Mouse (Mus musculus): ENCODE measurements around the gene Rrp9. TPM values are rescaled to one million over a fixed set of nuclear protein-coding genes. Genes with fewer than 3 reads are reported as not detected.

The Rrp9 gene
- polyA plus RNA-seq, 1 experiment from 2014 or later: 56.2 TPM

DNA sequence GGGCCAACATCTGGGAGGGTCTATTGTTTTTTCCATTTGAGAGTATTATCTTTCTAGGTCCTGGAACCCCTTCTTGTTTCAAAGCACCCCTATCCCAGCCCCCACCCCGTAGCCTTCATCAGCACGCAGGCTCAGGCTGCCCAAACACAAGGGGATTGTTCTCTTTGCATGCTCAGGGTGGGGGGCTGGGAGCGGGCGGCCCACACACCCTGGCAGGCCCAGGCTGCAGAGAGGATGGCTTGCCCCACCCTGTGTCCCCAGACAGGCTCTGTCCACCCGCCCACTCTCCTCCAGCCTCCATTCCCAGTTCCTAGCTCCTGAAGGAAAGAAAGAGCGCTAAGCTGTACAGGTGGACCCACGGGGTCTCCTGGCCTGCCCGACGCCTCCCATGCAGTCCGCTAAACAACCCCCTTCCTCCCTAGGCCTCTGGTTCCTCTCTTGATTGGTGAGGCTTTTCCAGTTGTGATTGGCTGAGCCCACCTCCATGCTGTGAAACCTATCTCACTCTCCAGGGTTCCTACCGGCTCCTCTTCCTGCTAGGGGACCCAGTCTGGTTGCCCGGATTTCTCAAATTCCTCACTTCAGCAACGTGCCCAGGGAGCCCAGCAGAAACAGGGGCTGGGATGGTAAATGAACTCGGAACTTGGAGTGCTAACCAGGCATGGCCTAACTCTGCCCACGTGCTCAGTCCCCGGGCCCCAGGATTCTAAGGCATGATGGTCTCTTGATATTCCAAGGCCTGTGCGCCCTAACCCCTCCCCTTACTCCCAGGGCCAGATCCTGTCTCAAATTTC is 20.7 kb upstream of the Rrp9 start:
- H3K27me3 ChIP-seq (ENCODE audit: insufficient read depth, low read length): no peaks in the 10 kb centered on the region
- H3K4me2 ChIP-seq (replicated peaks; ENCODE audit: low read depth, low read length): peak overlapping the region; percentile 94
- peak; percentile 4; the same call in 1 of the 2 replicates for ATAC-seq (ENCODE audit: low FRiP score, low TSS enrichment)
- peaks cover 82% of the 10 kb centered on the region for H3K4me1 ChIP-seq (ENCODE audit: insufficient read depth, low read length)
- peak overlapping the region; percentile 81 for H3K4me3 ChIP-seq (ENCODE audit: low read length)
- H3K9me3 ChIP-seq (ENCODE audit: low read length): no peaks in the 10 kb centered on the region
- peak overlapping the region; percentile 80 for H3K9ac ChIP-seq (replicated peaks; ENCODE audit: low read length)
- peaks cover 3% of the 10 kb centered on the region; the same call in 1 of the 2 replicates for H3K36me3 ChIP-seq (ENCODE audit: insufficient read depth, low read length)
- peak overlapping the region; percentile 89 for H3K27ac ChIP-seq (ENCODE audit: low read length)
- 3% methylated on average over 17 of the region's 17 CpGs for WGBS

DNA sequence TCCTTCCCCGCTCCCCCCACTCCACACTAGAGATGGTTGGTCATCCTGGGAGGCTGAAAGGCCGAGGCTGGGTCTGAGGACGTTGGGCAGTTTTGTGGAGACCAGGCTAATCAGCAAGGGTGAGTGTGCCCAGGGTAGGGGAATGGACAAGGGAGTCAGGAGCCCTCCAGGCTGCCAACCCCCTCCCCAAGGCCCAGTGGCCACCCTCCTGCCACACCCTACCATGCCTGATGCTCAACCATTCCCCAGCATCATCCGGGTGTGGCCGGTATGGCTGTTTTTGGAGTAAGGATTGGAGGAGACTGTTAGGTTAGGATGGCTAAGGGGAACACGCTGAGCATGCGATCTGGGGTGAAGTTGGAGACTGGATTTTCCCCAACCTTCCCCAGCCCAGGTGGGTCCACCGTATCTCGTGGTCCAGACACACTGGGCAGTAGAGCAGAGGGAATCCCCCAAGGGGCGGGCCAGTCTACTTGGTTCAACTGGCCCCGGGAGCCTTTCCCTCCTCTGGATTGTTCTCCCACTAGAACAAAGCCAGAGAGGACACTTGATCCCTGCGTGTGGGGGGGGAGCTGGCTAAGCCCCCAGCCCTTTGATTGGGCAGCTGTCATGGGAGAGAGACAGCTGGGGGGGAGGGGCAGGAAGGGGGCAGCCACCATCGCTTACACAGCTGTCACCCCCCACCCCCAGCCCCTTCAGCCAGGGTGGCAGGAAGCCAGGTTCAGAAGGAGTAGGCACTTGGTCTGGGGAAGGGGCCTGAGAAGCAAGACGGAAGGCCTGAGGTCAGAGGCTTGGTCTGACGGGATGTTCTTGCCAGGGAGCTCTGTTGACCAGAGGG is 19.2 kb upstream of the Rrp9 start:
- ATAC-seq (ENCODE audit: low FRiP score, low TSS enrichment): peak; percentile 4; the same call in 1 of the 2 replicates
- H3K9me3 ChIP-seq (ENCODE audit: low read length): no peaks in the 10 kb centered on the region
- 29% methylated on average over 15 of the region's 15 CpGs for WGBS
- peak overlapping the region; percentile 89 for H3K27ac ChIP-seq (ENCODE audit: low read length)
- peak overlapping the region; percentile 81 for H3K4me3 ChIP-seq (ENCODE audit: low read length)
- peak overlapping the region; percentile 94 for H3K4me2 ChIP-seq (replicated peaks; ENCODE audit: low read depth, low read length)
- H3K27me3 ChIP-seq (ENCODE audit: insufficient read depth, low read length): no peaks in the 10 kb centered on the region
- peak overlapping the region; percentile 80 for H3K9ac ChIP-seq (replicated peaks; ENCODE audit: low read length)
- H3K36me3 ChIP-seq (ENCODE audit: insufficient read depth, low read length): peaks cover 8% of the 10 kb centered on the region
- H3K4me1 ChIP-seq (ENCODE audit: insufficient read depth, low read length): peaks cover 77% of the 10 kb centered on the region

DNA sequence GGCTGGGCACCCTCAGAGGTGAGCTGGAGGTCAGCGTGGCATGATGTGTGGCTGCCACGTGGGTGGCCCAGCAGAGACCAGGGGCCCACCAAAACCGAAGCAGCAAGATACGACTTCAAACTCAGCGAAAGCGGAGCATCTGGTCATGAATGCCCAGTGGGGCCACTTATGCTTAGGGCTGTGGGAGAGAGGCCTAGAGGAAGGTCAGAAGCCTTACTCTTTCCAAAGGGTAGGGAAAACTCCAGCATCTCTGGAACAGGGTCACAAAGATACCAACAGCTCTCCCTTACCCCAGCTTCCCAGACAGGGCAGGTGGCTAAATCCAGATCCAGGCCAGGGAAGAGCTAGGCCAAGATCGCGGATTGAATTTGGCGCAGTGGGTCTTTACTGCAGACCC is 18.6 kb upstream of the Rrp9 start:
- peak overlapping the region; percentile 89; the same call in 1 of the 2 replicates for H3K27ac ChIP-seq (ENCODE audit: low read length)
- H3K4me1 ChIP-seq (ENCODE audit: insufficient read depth, low read length): peaks cover 70% of the 10 kb centered on the region
- H3K9me3 ChIP-seq (ENCODE audit: low read length): no peaks in the 10 kb centered on the region
- no peaks in the 10 kb centered on the region for H3K27me3 ChIP-seq (ENCODE audit: insufficient read depth, low read length)
- WGBS: 43% methylated on average over 9 of the region's 9 CpGs
- peaks cover 10% of the 10 kb centered on the region for H3K36me3 ChIP-seq (ENCODE audit: insufficient read depth, low read length)
- no peak for ATAC-seq (ENCODE audit: low FRiP score, low TSS enrichment)
- peak overlapping the region; percentile 80; the same call in 1 of the 2 replicates for H3K9ac ChIP-seq (replicated peaks; ENCODE audit: low read length)
- H3K4me3 ChIP-seq (ENCODE audit: low read length): no peak overlapping the region
- peak overlapping the region; percentile 94 for H3K4me2 ChIP-seq (replicated peaks; ENCODE audit: low read depth, low read length)

DNA sequence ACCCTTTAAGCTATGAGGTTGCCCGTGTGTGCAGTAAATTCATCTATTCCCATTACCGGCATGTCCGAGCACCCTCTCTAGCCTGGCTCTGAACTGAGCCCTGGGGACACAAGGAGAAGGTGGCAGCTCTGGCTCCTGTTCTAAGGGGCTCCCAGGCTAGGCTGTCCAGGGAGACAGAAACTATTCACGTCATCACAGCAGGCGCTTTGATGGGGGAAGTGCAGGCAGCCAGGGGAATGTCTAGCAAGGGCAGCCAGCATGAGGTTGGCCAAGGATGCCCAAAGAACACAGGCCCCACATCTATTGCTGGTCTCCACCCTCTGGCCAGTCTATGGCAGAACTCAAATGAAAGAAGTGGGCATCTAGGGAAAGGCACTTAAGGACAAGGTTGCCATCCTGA is 17.8 kb upstream of the Rrp9 start:
- whole genome bisulfite sequencing: 63% methylated on average over 5 of the region's 5 CpGs
- Histone ChIP-seq H3K9ac (replicated peaks; ENCODE audit: low read length) (no peak overlapping the region), H3K4me1 (ENCODE audit: insufficient read depth, low read length) (peaks cover 63% of the 10 kb centered on the region)

DNA sequence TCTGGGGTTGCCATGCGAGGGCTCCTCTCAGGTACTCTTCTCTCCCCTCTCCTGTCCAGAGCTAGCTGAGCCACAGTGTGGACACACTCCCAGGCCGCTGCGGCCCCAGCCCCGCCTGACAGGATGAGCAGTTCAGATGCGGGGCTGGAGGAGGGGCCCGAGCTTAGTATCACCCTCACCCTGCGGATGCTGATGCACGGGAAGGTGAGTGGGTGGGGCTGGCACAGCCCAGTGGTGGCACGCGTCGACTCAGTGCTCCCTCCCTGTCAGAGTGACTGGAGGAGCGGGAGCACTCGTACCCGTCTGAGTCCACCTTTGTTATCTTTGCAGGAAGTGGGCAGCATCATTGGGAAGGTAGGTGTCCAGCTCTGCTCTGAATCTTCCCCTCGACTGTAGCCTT is 15.8 kb upstream of the Rrp9 start:
- H3K27ac ChIP-seq (ENCODE audit: low read length): 0 out of 2 replicates have a peak overlapping the region, but pooled peaks have one; percentile 1
- no peaks in the 10 kb centered on the region for H3K9me3 ChIP-seq (ENCODE audit: low read length)
- WGBS: 46% methylated on average over 15 of the region's 15 CpGs
- H3K27me3 ChIP-seq (ENCODE audit: insufficient read depth, low read length): 0 out of 2 replicates have a peak, but pooled peaks cover 3% of the 10 kb centered on the region
- peaks cover 24% of the 10 kb centered on the region for H3K36me3 ChIP-seq (ENCODE audit: insufficient read depth, low read length)
- H3K4me1 ChIP-seq (ENCODE audit: insufficient read depth, low read length): peaks cover 60% of the 10 kb centered on the region
- no peak overlapping the region for H3K4me2 ChIP-seq (replicated peaks; ENCODE audit: low read depth, low read length)
- H3K4me3 ChIP-seq (ENCODE audit: low read length): no peak overlapping the region
- H3K9ac ChIP-seq (replicated peaks; ENCODE audit: low read length): no peak overlapping the region
- ATAC-seq (ENCODE audit: low FRiP score, low TSS enrichment): no peak

More for the DNA sequence above, 17.8 kb upstream of the Rrp9 start:
- Histone ChIP-seq H3K9me3 (ENCODE audit: low read length) (no peaks in the 10 kb centered on the region), H3K27ac (ENCODE audit: low read length) (no peak overlapping the region), H3K4me3 (ENCODE audit: low read length) (no peak overlapping the region), H3K36me3 (ENCODE audit: insufficient read depth, low read length) (peaks cover 16% of the 10 kb centered on the region), H3K4me2 (replicated peaks; ENCODE audit: low read depth, low read length) (no peak overlapping the region), H3K27me3 (ENCODE audit: insufficient read depth, low read length) (no peaks in the 10 kb centered on the region)
- ATAC-seq (ENCODE audit: low FRiP score, low TSS enrichment): no peak

DNA sequence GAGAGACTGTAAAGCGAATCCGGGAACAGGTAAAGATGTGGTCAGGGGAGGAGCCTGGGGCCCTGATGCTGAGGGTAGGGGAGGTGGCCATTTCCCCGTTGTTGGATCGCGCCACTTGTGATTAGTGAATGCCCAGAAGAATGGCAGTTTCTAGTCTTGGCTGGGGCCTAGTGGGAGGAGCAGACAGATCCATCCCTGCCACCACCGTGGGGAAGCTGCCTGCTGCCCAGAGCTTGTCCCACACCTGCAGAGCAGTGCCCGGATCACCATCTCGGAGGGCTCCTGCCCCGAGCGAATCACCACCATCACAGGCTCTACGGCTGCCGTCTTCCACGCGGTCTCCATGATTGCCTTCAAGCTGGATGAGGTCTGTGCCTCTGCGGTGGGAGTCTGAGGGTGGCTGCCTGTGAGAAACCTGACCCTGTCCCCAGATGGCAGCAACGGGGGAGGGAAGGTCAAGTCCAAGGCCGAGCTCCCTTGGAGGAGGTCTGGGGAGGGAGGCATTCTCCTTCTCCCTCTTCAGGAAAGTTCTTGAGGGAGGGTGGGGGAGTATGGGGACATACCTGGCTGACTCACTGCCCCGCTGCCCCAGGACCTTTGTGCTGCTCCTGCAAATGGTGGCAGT is 15.2 kb upstream of the Rrp9 start:
- no peak overlapping the region for H3K9ac ChIP-seq (replicated peaks; ENCODE audit: low read length)
- no peak overlapping the region for H3K4me2 ChIP-seq (replicated peaks; ENCODE audit: low read depth, low read length)
- no peaks in the 10 kb centered on the region for H3K9me3 ChIP-seq (ENCODE audit: low read length)
- no peak; the same call in 1 of the 2 replicates for ATAC-seq (ENCODE audit: low FRiP score, low TSS enrichment)
- no peak overlapping the region for H3K4me3 ChIP-seq (ENCODE audit: low read length)
- 46% methylated on average over 18 of the region's 18 CpGs for WGBS
- H3K36me3 ChIP-seq (ENCODE audit: insufficient read depth, low read length): peaks cover 24% of the 10 kb centered on the region
- 0 out of 2 replicates have a peak, but pooled peaks cover 3% of the 10 kb centered on the region for H3K27me3 ChIP-seq (ENCODE audit: insufficient read depth, low read length)
- H3K27ac ChIP-seq (ENCODE audit: low read length): 0 out of 2 replicates have a peak overlapping the region, but pooled peaks have one; percentile 1
- H3K4me1 ChIP-seq (ENCODE audit: insufficient read depth, low read length): peaks cover 56% of the 10 kb centered on the region

DNA sequence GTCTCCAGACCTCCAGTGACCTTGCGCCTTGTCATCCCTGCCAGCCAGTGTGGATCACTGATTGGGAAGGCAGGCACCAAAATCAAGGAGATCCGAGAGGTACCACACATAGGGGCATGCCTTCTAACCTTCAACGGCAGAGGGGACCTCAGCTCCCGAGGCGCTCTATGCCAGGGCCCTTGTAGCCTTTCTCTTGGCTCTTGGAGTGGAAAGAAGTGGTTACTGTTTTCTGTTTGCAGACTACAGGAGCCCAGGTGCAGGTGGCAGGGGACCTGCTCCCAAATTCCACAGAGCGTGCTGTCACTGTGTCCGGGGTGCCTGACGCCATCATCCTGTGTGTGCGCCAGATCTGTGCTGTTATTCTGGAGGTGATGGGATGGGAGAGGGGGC is 14.7 kb upstream of the Rrp9 start:
- Histone ChIP-seq H3K4me2 (replicated peaks; ENCODE audit: low read depth, low read length) (no peak overlapping the region), H3K4me1 (ENCODE audit: insufficient read depth, low read length) (peaks cover 54% of the 10 kb centered on the region), H3K4me3 (ENCODE audit: low read length) (no peak overlapping the region), H3K9me3 (ENCODE audit: low read length) (no peaks in the 10 kb centered on the region), H3K36me3 (ENCODE audit: insufficient read depth, low read length) (peaks cover 24% of the 10 kb centered on the region), H3K9ac (replicated peaks; ENCODE audit: low read length) (no peak overlapping the region), H3K27ac (ENCODE audit: low read length) (no peak overlapping the region), H3K27me3 (ENCODE audit: insufficient read depth, low read length) (0 out of 2 replicates have a peak, but pooled peaks cover 3% of the 10 kb centered on the region)
- no peak for ATAC-seq (ENCODE audit: low FRiP score, low TSS enrichment)
- 71% methylated on average over 9 of the region's 9 CpGs for WGBS

DNA sequence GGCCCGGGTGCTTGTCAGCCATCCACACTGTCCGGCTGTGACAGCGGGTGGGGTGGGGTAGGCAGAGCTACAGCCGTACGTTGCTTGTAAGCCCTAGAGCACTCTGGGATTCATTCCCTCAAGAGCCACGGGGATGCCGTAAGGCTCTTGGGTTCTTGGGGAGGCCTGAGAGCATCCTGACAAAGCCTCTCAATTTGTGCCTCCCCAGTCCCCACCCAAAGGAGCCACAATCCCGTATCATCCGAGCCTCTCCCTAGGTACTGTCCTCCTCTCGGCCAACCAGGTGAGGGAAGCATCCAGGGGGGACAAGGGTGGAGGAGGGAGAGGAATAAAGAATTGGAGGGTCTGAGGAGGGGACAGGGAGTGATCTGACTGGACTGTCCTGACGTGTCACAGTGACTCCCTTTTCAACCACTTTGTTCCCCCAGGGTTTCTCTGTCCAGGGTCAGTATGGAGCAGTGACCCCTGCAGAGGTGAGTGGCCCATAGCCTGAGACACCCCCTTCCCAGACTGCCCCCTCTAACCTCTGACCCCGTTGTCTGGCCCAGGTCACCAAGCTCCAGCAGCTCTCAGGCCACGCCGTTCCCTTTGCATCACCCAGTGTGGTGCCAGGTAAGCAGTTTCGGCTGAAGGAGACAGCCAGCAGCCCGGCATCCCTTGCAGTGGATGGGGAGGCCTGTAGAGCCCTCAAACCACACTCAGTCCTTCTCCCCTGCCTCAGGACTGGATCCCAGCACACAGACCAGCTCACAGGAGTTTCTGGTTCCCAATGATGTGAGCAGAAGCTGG is 13.9 kb upstream of the Rrp9 start:
- H3K4me3 ChIP-seq (ENCODE audit: low read length): no peak overlapping the region
- peaks cover 46% of the 10 kb centered on the region for H3K4me1 ChIP-seq (ENCODE audit: insufficient read depth, low read length)
- no peak overlapping the region for H3K27ac ChIP-seq (ENCODE audit: low read length)
- H3K9ac ChIP-seq (replicated peaks; ENCODE audit: low read length): no peak overlapping the region
- WGBS: 77% methylated on average over 16 of the region's 16 CpGs
- no peak for ATAC-seq (ENCODE audit: low FRiP score, low TSS enrichment)
- H3K36me3 ChIP-seq (ENCODE audit: insufficient read depth, low read length): peaks cover 24% of the 10 kb centered on the region
- H3K4me2 ChIP-seq (replicated peaks; ENCODE audit: low read depth, low read length): no peak overlapping the region
- H3K9me3 ChIP-seq (ENCODE audit: low read length): no peaks in the 10 kb centered on the region
- 0 out of 2 replicates have a peak, but pooled peaks cover 3% of the 10 kb centered on the region for H3K27me3 ChIP-seq (ENCODE audit: insufficient read depth, low read length)

DNA sequence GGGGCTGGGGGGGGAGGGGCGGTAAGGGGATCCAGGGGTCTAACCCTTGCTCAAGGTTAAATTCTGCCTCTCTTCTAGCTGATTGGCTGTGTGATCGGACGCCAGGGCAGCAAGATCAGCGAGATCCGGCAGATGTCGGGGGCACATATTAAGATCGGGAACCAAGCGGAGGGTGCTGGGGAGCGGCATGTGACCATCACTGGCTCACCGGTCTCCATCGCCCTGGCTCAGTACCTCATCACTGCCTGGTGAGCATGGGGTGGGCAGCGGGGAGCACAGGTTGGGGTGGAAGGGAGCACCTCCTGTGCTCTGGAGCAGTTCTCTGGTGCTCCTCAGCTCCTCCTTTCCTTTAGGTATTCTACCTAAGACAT is 13.3 kb upstream of the Rrp9 start:
- no peak for ATAC-seq (ENCODE audit: low FRiP score, low TSS enrichment)
- Histone ChIP-seq H3K27ac (ENCODE audit: low read length) (no peak overlapping the region), H3K9ac (replicated peaks; ENCODE audit: low read length) (no peak overlapping the region), H3K4me2 (replicated peaks; ENCODE audit: low read depth, low read length) (no peak overlapping the region), H3K4me1 (ENCODE audit: insufficient read depth, low read length) (peaks cover 41% of the 10 kb centered on the region), H3K36me3 (ENCODE audit: insufficient read depth, low read length) (peaks cover 24% of the 10 kb centered on the region), H3K4me3 (ENCODE audit: low read length) (no peak overlapping the region), H3K9me3 (ENCODE audit: low read length) (no peaks in the 10 kb centered on the region), H3K27me3 (ENCODE audit: insufficient read depth, low read length) (0 out of 2 replicates have a peak, but pooled peaks cover 3% of the 10 kb centered on the region)
- 90% methylated on average over 12 of the region's 12 CpGs for WGBS
